ENCODE assay signal across 25 mouse cellular contexts in genomic region chr7:63789743-63790142, GRCm38 (mm10).
DNase-seq lines count a peak whose midpoint lies in the region; ATAC-seq and TF ChIP-seq lines count a peak whose summit lies in the region.
"Had no signal": no experiment of that assay in that cellular context is flagged by ENCODE, and none has a peak within 500 bp of the region (broad histone marks: within the 10 kb centered on the region; RNA-seq: fewer than 3 reads in every experiment).

No protein-coding gene starts in this region.

- ATAC-seq in cerebellum, adult (ENCODE audit: insufficient number of reproducible peaks, low FRiP score, low TSS enrichment), result no peak
- 0 out of 2 replicates have a peak, but pooled peaks have one; percentile 49 for ATAC-seq in midbrain, embryonic 12.5 days (ENCODE audit: low FRiP score, low read depth)
- ATAC-seq in forebrain, embryonic 15.5 days (replicated peaks), result peak; percentile 75; the same call in 1 of the 2 replicates
- ATAC-seq: activated CD4-positive, CD25-positive, alpha-beta regulatory T cell, adult 4 months; CD4-positive, CD25-positive, alpha-beta regulatory T cell, adult 4 months; intestine, embryonic 16.5 days; liver, postnatal 0 days had no signal

- H3K27ac ChIP-seq in midbrain, embryonic 12.5 days (replicated peaks), result no peak overlapping the region
- H3K27ac ChIP-seq in midbrain, embryonic 10.5 days (replicated peaks), result no peak overlapping the region
- H3K27ac ChIP-seq in forebrain, embryonic 15.5 days (replicated peaks), result no peak overlapping the region
- peak overlapping the region; percentile 10 for H3K27ac ChIP-seq in olfactory bulb, adult 2 months (ENCODE audit: insufficient read depth, low read depth, low read length)
- H3K27ac ChIP-seq: embryonic facial prominence, embryonic 12.5 days; limb, embryonic 10.5 days; stomach, postnatal 0 days had no signal

- TF ChIP-seq CTCF in olfactory bulb, adult 2 months (IDR thresholded peaks at IDR 0.05; ENCODE audit: insufficient read depth, low read depth, low read length), result no peak

- H3K36me3 ChIP-seq in midbrain, embryonic 12.5 days, result no peaks in the 10 kb centered on the region
- H3K36me3 ChIP-seq in midbrain, embryonic 10.5 days, result no peaks in the 10 kb centered on the region
- no peaks in the 10 kb centered on the region for H3K36me3 ChIP-seq in forebrain, embryonic 15.5 days
- H3K36me3 ChIP-seq: embryonic facial prominence, embryonic 12.5 days; limb, embryonic 10.5 days had no signal

- 63% methylated on average over 5 of the region's 5 CpGs for WGBS in midbrain, embryonic 12.5 days
- WGBS in midbrain, embryonic 10.5 days, result 75% methylated on average over 5 of the region's 5 CpGs
- WGBS in forebrain, embryonic 15.5 days, result 24% methylated on average over 5 of the region's 5 CpGs
- 21% methylated on average over 5 of the region's 5 CpGs for WGBS in olfactory bulb, adult 2 months

- no peak overlapping the region for H3K4me3 ChIP-seq in midbrain, embryonic 12.5 days
- no peak overlapping the region for H3K4me3 ChIP-seq in midbrain, embryonic 10.5 days
- no peak overlapping the region for H3K4me3 ChIP-seq in forebrain, embryonic 15.5 days
- no peak overlapping the region for H3K4me3 ChIP-seq in olfactory bulb, adult 2 months (ENCODE audit: insufficient read depth, low read depth, low read length)
- H3K4me3 ChIP-seq: embryonic facial prominence, embryonic 12.5 days; erythroblast, embryonic 14.5 days; limb, embryonic 10.5 days; megakaryocyte, embryonic 14.5 days had no signal

- peak; percentile 0 for DNase-seq in cerebellum, adult 9-11 months
- no peak for DNase-seq in midbrain, embryonic 10.5 days (ENCODE audit: low spot score)
- no peak for DNase-seq in heart, postnatal 10 days
- DNase-seq: adrenal gland, postnatal 10 days; cerebellum, adult 8-10 months; gastrocnemius, postnatal 14 days; heart, adult 18-20 months; heart, postnatal 4 days; kidney, postnatal 4 days; layer of hippocampus, adult 9-11 months; liver, postnatal 0 days; lung, postnatal 14 days; thymus, postnatal 25 days had no signal

- H3K4me2 ChIP-seq in midbrain, embryonic 12.5 days (replicated peaks), result no peak overlapping the region
- no peak overlapping the region for H3K4me2 ChIP-seq in forebrain, embryonic 15.5 days (replicated peaks)
- H3K4me2 ChIP-seq: embryonic facial prominence, embryonic 12.5 days had no signal

- no peak for TF ChIP-seq POLR2A in olfactory bulb, adult 2 months (IDR thresholded peaks at IDR 0.05; ENCODE audit: insufficient read depth, low read depth, low read length)

- intact Hi-C loops in heart, postnatal 10 days (cut with DNase I), result no loop called here

- H3K9ac ChIP-seq in midbrain, embryonic 12.5 days (replicated peaks), result no peak overlapping the region
- no peak overlapping the region for H3K9ac ChIP-seq in forebrain, embryonic 15.5 days (replicated peaks)
- H3K9ac ChIP-seq: embryonic facial prominence, embryonic 12.5 days; liver, postnatal 0 days had no signal

- H3K9me3 ChIP-seq in midbrain, embryonic 12.5 days, result no peaks in the 10 kb centered on the region
- H3K9me3 ChIP-seq in midbrain, embryonic 10.5 days (replicated peaks), result 0 out of 2 replicates have a peak, but pooled peaks cover 4% of the 10 kb centered on the region
- H3K9me3 ChIP-seq in forebrain, embryonic 15.5 days, result no peaks in the 10 kb centered on the region
- H3K9me3 ChIP-seq: embryonic facial prominence, embryonic 12.5 days; limb, embryonic 10.5 days; megakaryocyte, embryonic 14.5 days had no signal

- no peaks in the 10 kb centered on the region for H3K27me3 ChIP-seq in midbrain, embryonic 12.5 days
- no peaks in the 10 kb centered on the region for H3K27me3 ChIP-seq in midbrain, embryonic 10.5 days (ENCODE audit: low read depth, poor library complexity, severe bottlenecking)
- no peaks in the 10 kb centered on the region for H3K27me3 ChIP-seq in forebrain, embryonic 15.5 days
- H3K27me3 ChIP-seq: embryonic facial prominence, embryonic 12.5 days had no signal

- no peaks in the 10 kb centered on the region for H3K4me1 ChIP-seq in midbrain, embryonic 12.5 days
- peaks cover 4% of the 10 kb centered on the region; the same call in 1 of the 2 replicates for H3K4me1 ChIP-seq in midbrain, embryonic 10.5 days
- H3K4me1 ChIP-seq in forebrain, embryonic 15.5 days, result peaks cover 7% of the 10 kb centered on the region
- no peaks in the 10 kb centered on the region for H3K4me1 ChIP-seq in olfactory bulb, adult 2 months (ENCODE audit: control insufficient read depth, insufficient read depth, low read length)
- H3K4me1 ChIP-seq: embryonic facial prominence, embryonic 12.5 days; limb, embryonic 10.5 days had no signal
